Mouse (Mus musculus): ENCODE measurements around the gene Rab8b. TPM values are rescaled to one million over a fixed set of nuclear protein-coding genes. Genes with fewer than 3 reads are reported as not detected.

The Rab8b gene
- polyA plus RNA-seq, 1 experiment from 2014 or later = 24.3 TPM

DNA sequence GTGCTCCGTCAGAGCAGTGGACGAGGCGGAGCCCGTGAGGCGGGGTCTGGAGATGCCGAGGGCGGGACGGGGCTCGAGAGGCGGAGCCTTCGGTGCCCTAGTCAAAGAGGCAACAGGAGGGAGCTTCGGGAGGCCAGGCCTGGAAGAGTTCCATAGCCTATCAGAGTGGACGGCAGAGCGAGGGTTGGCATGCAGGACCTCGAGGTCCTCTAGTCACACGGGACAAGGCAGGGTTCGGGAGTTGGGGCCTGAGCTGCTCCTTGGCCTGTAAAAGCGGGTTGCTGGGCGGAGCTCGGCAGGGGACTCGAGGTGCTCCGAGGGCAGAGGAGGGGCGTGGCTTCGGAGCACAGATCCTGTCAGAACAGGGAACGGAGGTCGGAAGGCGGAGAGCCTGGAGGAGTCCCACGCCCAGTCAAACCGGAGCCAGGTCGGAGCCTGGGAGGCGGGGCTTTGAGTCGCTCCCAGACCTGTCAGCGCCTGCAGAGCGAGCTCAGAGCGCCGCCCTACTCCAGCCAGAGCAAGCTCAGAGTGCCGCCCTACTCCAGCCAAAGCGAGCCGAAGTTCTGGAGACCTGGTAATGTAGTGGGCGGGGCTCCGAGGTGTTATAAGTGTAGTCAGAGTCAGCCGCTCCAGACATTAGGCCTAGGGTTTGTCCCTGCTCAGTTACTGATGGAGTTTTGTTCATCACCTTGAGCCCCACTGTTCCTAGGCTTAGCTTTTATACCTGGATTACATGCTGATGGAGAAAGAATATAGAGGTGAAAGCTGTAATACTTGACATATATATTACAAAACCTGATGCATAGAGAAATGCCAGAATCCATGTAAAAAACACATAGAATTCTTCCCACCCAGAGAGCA is 123.8 kb downstream of the Rab8b start, which contains the start of gene Aph1b:
TSS of gene Aph1b (minus strand) at position 27 of the 861 bp plus-strand sequence.
- Histone ChIP-seq H3K27ac (peak within 1 kb of the TSS; percentile 96), H3K36me3 (no peaks in the 10 kb centered on the region), H3K4me3 (peak within 1 kb of the TSS; percentile 79), H3K27me3 (ENCODE audit: insufficient read depth, poor library complexity, severe bottlenecking) (no peaks in the 10 kb centered on the region; the same call in 1 of the 2 replicates), H3K4me1 (replicated peaks) (peaks cover 23% of the 10 kb centered on the region), H3K9me3 (no peaks in the 10 kb centered on the region)
- peak; percentile 98 for DNase-seq (ENCODE audit: low spot score)
- WGBS = under 1% methylated on average over 42 of the region's 42 CpGs

DNA sequence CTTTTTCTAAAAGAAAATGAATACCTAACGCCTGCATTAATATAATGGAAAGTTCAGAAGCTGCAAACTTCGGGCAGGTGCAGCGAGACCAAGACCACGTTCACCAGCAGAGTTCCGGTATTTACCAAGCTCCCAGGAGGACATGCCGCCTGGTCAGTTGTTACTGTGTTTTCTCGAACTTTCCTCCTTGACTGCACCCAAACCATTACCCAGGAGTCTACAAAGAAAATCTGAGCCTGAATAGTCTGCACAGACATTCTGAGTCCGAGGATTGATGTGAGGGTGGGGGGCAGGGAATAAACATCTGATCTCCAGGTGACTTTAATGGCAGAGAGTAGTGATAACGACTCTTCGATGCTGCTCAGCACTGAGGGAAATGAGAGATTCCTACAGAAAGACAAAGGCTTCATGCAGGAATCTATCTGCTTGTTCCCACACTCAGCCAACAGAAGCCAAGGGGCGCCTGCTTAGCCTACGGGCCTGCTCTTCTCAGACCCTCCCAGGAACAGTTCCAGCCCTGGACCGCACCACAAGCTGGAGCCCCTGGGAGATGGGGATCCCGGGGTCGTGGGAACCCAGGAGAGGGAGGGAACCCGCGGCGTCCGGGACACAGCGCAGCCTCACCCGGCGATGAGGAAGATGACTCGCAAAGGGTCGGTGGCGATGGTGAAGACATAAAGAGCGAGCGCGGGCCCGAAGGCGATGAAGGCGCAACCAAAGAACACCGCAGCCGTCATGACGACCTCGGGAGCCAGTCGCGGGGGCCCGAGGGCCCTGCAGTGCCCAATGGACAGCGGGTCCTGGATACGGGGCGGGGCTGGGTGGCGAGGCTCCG is 124.6 kb downstream of the Rab8b start:
- no peaks in the 10 kb centered on the region for H3K9me3 ChIP-seq
- H3K36me3 ChIP-seq = peaks cover 6% of the 10 kb centered on the region
- DNase-seq (ENCODE audit: low spot score) = no peak
- no peaks in the 10 kb centered on the region; the same call in 1 of the 2 replicates for H3K27me3 ChIP-seq (ENCODE audit: insufficient read depth, poor library complexity, severe bottlenecking)
- peaks cover 23% of the 10 kb centered on the region for H3K4me1 ChIP-seq (replicated peaks)
- H3K27ac ChIP-seq = peak overlapping the region; percentile 96
- WGBS = 2% methylated on average over 43 of the region's 43 CpGs
- H3K4me3 ChIP-seq = peak overlapping the region; percentile 79

Other genes starting within 250 kb of the Rab8b start
- gene Car12, start 206.0 kb downstream of the Rab8b start, polyA plus RNA-seq (2016; fragmentation: Nextera tagmentation; extraction: Ambion mirVana) = 0.88 and 1.7 TPM in 2 replicates
- gene Aph1b, start 124.2 kb downstream of the Rab8b start, polyA plus RNA-seq (2016; fragmentation: Nextera tagmentation; extraction: Ambion mirVana) = 11.4 and 12.5 TPM in 2 replicates
- gene Gm10647, start 122.6 kb downstream of the Rab8b start, polyA plus RNA-seq (2016; fragmentation: Nextera tagmentation; extraction: Ambion mirVana) = 0.13 and 0.70 TPM in 2 replicates
- 1.3 and 1.4 TPM in 2 replicates for gene Aph1c, start 85.0 kb downstream of the Rab8b start, polyA plus RNA-seq (2016; fragmentation: Nextera tagmentation; extraction: Ambion mirVana)
- 708 and 733 TPM in 2 replicates for gene Rps27l, start 26.4 kb upstream of the Rab8b start, polyA plus RNA-seq (2016; fragmentation: Nextera tagmentation; extraction: Ambion mirVana)
- 8.6 and 9.4 TPM in 2 replicates for gene Lactb, start 55.8 kb upstream of the Rab8b start, polyA plus RNA-seq (2016; fragmentation: Nextera tagmentation; extraction: Ambion mirVana)
- gene Tpm1, start 129.7 kb upstream of the Rab8b start, polyA plus RNA-seq (2016; fragmentation: Nextera tagmentation; extraction: Ambion mirVana) = 293 and 315 TPM in 2 replicates